Mouse (Mus musculus): ENCODE measurements around the gene Gdpd5. TPM values are rescaled to one million over a fixed set of nuclear protein-coding genes. Genes with fewer than 3 reads are reported as not detected.

The Gdpd5 gene
- polyA plus RNA-seq, 1 experiment from 2014 or later, result 49.3 TPM

DNA sequence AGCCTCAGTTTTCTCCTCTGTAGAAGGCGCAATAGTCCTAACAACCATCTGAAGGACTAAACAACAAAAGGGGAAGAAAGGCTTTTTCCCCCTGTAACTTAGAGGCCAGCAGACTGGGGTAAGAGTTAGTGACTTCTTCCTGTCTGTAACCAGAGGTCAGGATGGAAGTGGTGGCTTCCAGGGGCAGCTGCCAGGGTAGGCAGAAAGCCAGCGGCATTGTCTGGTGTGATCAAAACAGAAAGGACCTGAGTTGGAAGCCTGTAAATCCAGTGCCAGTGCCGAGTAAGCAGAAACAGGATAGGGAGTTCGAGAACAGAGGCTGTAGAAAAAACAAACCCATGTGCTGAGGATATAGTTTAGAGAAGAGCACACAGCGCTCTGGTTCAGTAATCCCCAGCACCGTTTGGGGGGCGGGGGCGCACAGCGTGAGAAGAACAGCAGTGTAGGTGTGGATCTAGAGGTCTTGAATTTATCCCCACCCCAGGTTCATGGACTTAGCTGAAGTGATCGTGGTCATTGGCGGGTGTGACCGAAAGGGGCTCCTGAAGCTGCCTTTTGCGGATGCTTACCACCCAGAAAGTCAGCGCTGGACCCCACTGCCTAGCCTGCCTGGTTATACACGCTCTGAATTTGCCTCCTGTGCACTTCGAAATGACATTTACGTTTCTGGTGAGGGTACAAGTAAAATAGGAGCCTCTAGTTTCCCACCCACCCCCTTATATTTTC lies 88.6 kb downstream of the Gdpd5 start:
- no peak for ATAC-seq (ENCODE audit: low FRiP score, low read depth)
- no peak overlapping the region for H3K4me2 ChIP-seq
- WGBS, result 80% methylated on average over 17 of the region's 17 CpGs

DNA sequence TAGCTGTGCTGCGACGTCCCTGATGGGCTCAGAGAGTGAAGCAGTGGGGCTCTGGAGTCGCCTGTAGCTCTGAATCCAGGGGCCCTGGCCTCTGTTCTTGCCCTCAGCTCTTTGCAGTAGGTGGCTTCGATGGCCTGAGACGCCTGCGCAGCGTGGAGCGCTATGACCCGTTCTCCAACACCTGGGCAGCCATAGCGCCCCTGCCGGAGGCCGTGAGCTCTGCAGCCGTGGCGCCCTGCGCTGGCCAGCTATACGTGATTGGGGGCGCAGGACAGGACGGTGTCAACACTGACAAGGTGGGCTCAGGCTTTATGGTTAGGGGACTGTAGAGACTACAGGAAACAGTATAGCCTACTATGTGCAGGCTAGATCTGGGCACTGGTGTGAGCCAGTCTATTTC lies 90.4 kb downstream of the Gdpd5 start:
- no peak for ATAC-seq (ENCODE audit: low FRiP score, low read depth)
- no peaks in the 10 kb centered on the region for H3K27me3 ChIP-seq
- no peak overlapping the region for H3K4me3 ChIP-seq
- H3K4me1 ChIP-seq (replicated peaks), result peaks cover 35% of the 10 kb centered on the region
- H3K4me2 ChIP-seq, result no peak overlapping the region
- H3K36me3 ChIP-seq, result peaks cover 13% of the 10 kb centered on the region; the same call in 1 of the 2 replicates
- no peak overlapping the region for H3K9ac ChIP-seq
- H3K9me3 ChIP-seq, result no peaks in the 10 kb centered on the region
- no peak overlapping the region for H3K27ac ChIP-seq (replicated peaks)
- 54% methylated on average over 18 of the region's 18 CpGs for WGBS

More for the DNA sequence above, 88.6 kb downstream of the Gdpd5 start:
- H3K4me3 ChIP-seq, result no peak overlapping the region
- peaks cover 49% of the 10 kb centered on the region for H3K4me1 ChIP-seq (replicated peaks)
- no peak overlapping the region for H3K9ac ChIP-seq
- peak overlapping the region; percentile 92 for H3K27ac ChIP-seq (replicated peaks)
- H3K27me3 ChIP-seq, result no peaks in the 10 kb centered on the region
- peaks cover 13% of the 10 kb centered on the region; the same call in 1 of the 2 replicates for H3K36me3 ChIP-seq
- H3K9me3 ChIP-seq, result no peaks in the 10 kb centered on the region

DNA sequence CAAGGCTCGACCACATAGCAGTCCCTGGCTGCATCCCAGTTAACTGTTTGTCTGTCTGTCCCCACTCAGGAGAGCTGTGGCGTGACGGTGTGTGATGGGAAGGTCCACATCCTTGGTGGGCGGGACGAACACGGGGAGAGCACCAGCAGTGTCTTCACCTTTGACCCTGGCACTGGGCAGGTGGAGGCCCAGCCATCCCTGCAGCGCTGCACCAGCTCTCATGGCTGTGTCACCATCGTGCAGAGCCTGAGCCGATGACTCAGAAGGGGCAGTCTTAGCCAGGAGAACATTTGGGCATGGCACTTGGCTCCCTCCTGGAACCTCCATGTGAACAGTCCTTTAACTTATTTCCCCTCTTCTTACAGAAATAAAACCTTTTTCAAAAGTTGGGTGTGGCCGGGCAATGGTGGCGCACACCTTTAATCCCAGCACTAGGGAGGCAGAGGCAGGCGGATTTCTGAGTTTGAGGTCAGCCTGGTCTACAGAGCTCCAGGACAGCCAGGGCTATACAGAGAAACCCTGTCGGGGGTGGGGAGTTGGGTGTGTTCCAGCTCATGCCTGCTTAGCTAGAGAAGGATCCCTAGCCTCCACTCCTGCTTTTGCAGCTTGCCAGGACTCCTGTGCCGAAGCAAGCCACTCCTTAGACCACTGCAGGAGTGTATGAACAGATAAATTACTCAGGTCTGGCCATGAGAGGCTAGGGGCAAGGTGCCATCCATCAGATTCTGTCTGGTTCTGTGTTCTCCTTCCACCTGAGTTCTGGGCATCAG lies 92.6 kb downstream of the Gdpd5 start:
- H3K27me3 ChIP-seq, result no peaks in the 10 kb centered on the region
- no peak for ATAC-seq (ENCODE audit: low FRiP score, low read depth)
- H3K36me3 ChIP-seq, result peaks cover 29% of the 10 kb centered on the region
- H3K27ac ChIP-seq (replicated peaks), result no peak overlapping the region
- WGBS, result 80% methylated on average over 14 of the region's 14 CpGs
- no peak overlapping the region for H3K4me3 ChIP-seq
- no peaks in the 10 kb centered on the region for H3K9me3 ChIP-seq
- H3K4me1 ChIP-seq (replicated peaks), result peaks cover 16% of the 10 kb centered on the region
- H3K4me2 ChIP-seq, result no peak overlapping the region
- H3K9ac ChIP-seq, result no peak overlapping the region

DNA sequence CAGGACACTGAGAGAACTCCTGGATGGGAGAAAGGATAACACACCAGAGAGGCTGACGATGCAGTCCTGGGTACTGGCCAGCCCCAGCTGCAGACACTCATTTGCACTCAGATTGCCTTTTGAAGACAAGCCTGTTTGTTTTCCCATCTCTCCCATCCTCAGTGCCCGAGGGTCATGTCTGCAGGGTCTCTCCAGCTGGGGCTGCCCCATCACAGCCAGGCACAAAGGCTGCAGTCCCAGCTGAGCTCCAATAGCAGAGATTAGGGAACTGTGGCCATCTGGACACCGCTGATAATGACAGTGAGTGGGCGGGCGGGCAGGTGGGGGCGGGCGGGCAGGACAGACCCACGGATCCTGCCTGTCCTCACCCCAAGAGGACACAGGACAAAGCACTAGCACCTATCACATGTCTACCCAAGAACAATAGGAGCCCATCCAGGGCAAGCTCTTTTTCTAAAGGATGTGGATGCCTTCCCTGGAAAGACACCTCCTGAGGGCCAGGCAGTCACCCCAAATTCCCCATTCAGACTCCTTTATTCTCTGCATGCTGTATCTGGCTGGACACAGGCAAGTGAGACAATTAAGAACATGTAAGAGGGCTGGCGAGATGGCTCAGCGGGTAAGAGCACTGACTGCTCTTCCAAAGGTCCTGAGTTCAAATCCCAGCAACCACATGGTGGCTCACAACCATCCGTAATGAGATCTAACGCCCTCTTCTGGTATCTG lies 93.8 kb downstream of the Gdpd5 start:
- Histone ChIP-seq H3K4me2 (no peak overlapping the region), H3K9ac (no peak overlapping the region), H3K4me1 (replicated peaks) (peaks cover 16% of the 10 kb centered on the region), H3K27ac (replicated peaks) (peak overlapping the region; percentile 43; the same call in 1 of the 2 replicates), H3K36me3 (peaks cover 41% of the 10 kb centered on the region), H3K27me3 (no peaks in the 10 kb centered on the region), H3K4me3 (no peak overlapping the region), H3K9me3 (no peaks in the 10 kb centered on the region)
- 43% methylated on average over 12 of the region's 12 CpGs for WGBS
- peak; percentile 28; the same call in 1 of the 2 replicates for ATAC-seq (ENCODE audit: low FRiP score, low read depth)

DNA sequence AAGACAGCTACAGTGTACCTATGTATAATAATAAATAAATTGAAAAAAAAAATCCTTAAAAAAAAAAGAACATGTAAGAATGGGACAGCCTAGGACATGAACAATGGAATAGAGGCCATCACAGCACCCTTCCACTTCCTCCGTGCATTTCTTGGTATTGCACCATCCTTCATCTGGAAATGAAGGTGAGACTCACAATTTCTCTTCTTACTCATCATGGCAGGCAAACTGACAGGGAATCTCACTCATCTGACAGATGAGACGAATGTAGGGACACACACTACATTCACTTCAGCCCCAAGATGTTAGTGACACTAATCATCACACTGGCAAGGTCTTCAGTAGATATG lies 94.3 kb downstream of the Gdpd5 start:
- Histone ChIP-seq H3K27ac (replicated peaks) (no peak overlapping the region), H3K4me2 (no peak overlapping the region), H3K36me3 (peaks cover 46% of the 10 kb centered on the region), H3K9me3 (no peaks in the 10 kb centered on the region), H3K9ac (no peak overlapping the region), H3K4me1 (replicated peaks) (peaks cover 21% of the 10 kb centered on the region), H3K4me3 (no peak overlapping the region), H3K27me3 (no peaks in the 10 kb centered on the region)
- WGBS, result 79% methylated on average over 2 of the region's 2 CpGs
- no peak for ATAC-seq (ENCODE audit: low FRiP score, low read depth)

DNA sequence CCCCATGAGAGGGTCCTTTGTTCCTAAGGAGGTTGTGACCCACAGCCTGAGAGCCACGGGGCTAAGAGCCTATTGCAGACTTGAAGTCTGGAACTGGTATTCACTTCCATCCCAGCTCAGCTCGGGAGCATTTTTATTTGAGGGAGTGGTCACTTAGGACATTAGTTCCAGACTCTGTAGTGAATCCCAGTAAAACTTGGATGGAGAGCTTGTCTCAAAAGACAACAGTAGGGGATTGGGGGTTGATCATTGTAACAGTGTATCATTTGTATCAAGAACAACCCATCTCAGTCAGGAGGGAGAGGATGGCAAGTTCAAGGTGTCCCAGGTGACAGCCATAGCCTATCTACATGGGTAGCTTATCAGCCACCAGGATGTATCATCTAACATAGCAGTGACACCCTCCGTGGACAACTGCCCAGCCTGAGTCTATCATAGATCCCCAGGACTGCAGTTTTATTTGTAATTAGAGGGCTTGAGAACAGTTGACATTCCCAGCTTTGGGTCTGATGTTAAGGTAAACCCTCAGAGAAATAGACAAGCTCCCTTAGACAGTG lies 95.4 kb downstream of the Gdpd5 start:
- Histone ChIP-seq H3K27ac (replicated peaks) (no peak overlapping the region), H3K9me3 (no peaks in the 10 kb centered on the region), H3K4me2 (no peak overlapping the region), H3K9ac (no peak overlapping the region), H3K27me3 (no peaks in the 10 kb centered on the region), H3K36me3 (peaks cover 57% of the 10 kb centered on the region), H3K4me1 (replicated peaks) (peaks cover 32% of the 10 kb centered on the region), H3K4me3 (no peak overlapping the region)
- WGBS, result 41% methylated on average over 3 of the region's 3 CpGs
- no peak for ATAC-seq (ENCODE audit: low FRiP score, low read depth)

DNA sequence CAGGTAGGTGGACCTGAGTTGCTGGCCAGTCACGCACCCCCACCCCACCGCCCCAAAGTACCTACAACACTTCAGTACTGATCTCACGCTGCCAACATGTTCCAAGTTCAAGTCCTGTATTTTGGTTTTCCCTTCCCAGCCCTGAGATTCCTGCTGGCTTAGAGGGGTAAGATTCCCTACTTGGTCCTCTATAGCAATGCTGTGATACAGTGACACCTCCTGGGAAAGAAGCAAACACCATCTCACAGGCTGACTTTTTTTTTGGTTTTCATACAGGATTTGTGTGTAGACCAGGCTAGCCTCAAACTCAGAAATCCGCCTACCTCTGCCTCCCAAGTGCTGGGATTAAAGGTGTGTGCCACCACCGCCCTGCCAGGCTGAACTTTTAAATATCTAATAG lies 96.0 kb downstream of the Gdpd5 start:
- Histone ChIP-seq H3K36me3 (peaks cover 61% of the 10 kb centered on the region), H3K4me3 (no peak overlapping the region), H3K9me3 (no peaks in the 10 kb centered on the region), H3K27me3 (no peaks in the 10 kb centered on the region), H3K4me2 (no peak overlapping the region), H3K4me1 (replicated peaks) (peaks cover 38% of the 10 kb centered on the region), H3K27ac (replicated peaks) (no peak overlapping the region), H3K9ac (no peak overlapping the region)
- 90% methylated on average over 5 of the region's 5 CpGs for WGBS
- ATAC-seq (ENCODE audit: low FRiP score, low read depth), result no peak

DNA sequence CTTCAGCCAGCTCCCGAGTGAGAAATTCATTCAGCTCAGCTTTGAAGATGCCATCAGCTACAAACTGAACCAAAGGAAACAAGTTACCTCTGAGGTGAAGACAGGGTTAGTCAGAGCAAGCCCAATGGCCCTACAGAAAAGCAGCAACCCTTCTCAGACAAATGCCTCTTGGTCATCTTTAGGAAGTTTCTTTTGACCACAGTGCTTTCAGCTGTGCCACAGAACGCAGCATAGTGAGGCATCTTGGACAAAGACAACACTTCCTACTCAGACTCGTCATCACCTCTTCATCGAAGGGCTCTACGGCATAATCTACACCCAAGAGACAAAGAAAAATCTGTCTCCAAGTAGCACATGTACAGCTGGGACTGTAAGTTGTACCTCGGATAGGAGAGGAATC lies 101.4 kb downstream of the Gdpd5 start:
- WGBS, result 5% methylated on average over 6 of the region's 6 CpGs
- Histone ChIP-seq H3K9me3 (no peaks in the 10 kb centered on the region), H3K27ac (replicated peaks) (peak overlapping the region; percentile 89; the same call in 1 of the 2 replicates), H3K27me3 (0 out of 2 replicates have a peak, but pooled peaks cover 3% of the 10 kb centered on the region), H3K4me1 (replicated peaks) (peaks cover 44% of the 10 kb centered on the region), H3K9ac (peak overlapping the region; percentile 58), H3K4me3 (peak overlapping the region; percentile 74), H3K4me2 (peak overlapping the region; percentile 72), H3K36me3 (peaks cover 45% of the 10 kb centered on the region)
- ATAC-seq (ENCODE audit: low FRiP score, low read depth), result no peak

DNA sequence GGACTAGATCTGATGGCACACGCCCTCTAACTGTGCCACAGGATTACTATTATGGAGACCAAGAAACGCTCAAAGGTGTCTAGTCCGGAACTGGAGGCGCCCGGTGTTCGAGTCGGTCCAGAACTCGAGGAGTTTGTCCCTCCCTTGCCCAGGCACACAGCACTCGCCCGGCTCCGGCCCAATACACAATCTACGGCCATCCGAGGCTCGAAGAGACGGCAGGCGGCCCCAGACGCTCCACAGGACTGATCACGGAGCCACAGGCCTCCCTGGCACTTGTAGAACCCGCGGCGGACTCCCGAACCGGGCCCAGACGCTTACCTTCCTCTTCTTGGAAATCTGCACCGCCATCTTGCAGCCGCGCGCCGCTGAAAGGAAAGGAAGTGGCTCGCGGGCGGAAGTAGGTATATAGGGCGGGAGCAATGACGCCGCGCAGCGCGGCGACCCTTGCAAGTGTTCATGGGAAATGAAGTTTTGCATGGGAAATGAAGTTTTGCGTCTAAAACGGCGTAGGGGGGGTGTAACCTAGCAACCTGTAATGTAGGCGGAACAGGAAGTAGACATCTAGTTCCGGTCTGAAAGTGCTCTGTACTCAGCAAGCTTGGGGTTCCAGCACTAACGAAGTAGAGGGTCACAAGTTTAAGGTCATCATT lies 102.2 kb downstream of the Gdpd5 start, which contains the start of gene Rps3:
Gene Rps3, minus strand, starts transcription at position 468 of the 653 bp plus-strand sequence.
- Histone ChIP-seq H3K4me1 (replicated peaks) (peaks cover 44% of the 10 kb centered on the region), H3K9me3 (no peaks in the 10 kb centered on the region), H3K27ac (replicated peaks) (peak within 1 kb of the TSS; percentile 89), H3K9ac (peak within 1 kb of the TSS; percentile 58), H3K4me2 (peak within 1 kb of the TSS; percentile 72), H3K27me3 (0 out of 2 replicates have a peak, but pooled peaks cover 3% of the 10 kb centered on the region), H3K36me3 (peaks cover 37% of the 10 kb centered on the region), H3K4me3 (peak within 1 kb of the TSS; percentile 74)
- WGBS, result under 1% methylated on average over 45 of the region's 45 CpGs
- peak; percentile 96 for ATAC-seq (ENCODE audit: low FRiP score, low read depth)

DNA sequence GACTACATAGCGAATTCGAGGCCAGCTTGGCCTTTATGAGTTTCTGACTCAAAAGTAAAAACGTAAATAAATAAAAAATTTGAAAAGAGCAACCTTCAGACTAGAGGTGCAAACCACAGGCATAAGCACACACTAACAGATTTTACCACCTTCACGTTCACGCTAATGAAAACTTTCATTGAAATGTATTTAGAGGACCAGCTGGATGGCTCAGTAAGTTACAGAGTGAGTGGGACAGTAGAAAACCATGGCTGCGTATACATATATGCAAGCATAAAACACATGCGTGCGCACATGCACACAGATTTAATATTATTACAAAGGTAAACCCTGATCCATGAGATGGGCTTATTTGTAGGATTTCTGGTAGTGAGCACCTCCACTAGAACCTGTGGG lies 102.7 kb downstream of the Gdpd5 start:
- Histone ChIP-seq H3K27ac (replicated peaks) (no peak overlapping the region), H3K4me1 (replicated peaks) (peaks cover 39% of the 10 kb centered on the region), H3K9ac (no peak overlapping the region), H3K36me3 (peaks cover 32% of the 10 kb centered on the region), H3K9me3 (no peaks in the 10 kb centered on the region), H3K4me3 (peak overlapping the region; percentile 74), H3K4me2 (peak overlapping the region; percentile 53), H3K27me3 (0 out of 2 replicates have a peak, but pooled peaks cover 3% of the 10 kb centered on the region)
- peak; percentile 12 for ATAC-seq (ENCODE audit: low FRiP score, low read depth)
- WGBS, result 44% methylated on average over 8 of the region's 8 CpGs

DNA sequence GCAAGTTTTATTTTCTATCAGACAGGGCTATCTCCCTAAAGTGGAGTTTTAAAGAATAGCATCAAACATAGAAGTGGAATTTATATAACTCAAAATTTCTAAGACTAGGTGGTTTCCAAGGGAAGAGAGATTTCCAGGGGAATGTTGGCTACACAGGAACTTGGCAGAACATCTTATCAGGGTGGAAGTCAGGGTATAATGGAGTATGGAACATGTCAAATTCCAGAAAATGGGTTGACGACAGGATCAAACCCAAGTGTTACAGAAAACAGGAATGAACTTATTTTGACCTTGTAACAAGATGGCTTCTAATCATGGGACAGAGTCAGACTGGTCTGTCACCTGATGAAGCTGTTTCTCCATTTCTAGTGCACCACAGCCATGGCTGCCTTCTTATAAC lies 103.5 kb downstream of the Gdpd5 start:
- peaks cover 24% of the 10 kb centered on the region for H3K36me3 ChIP-seq
- no peak overlapping the region for H3K9ac ChIP-seq
- H3K4me2 ChIP-seq, result no peak overlapping the region
- 0 out of 2 replicates have a peak, but pooled peaks cover 3% of the 10 kb centered on the region for H3K27me3 ChIP-seq
- 97% methylated on average over 1 of the region's 1 CpGs for WGBS
- no peak overlapping the region for H3K27ac ChIP-seq (replicated peaks)
- no peaks in the 10 kb centered on the region for H3K9me3 ChIP-seq
- no peak for ATAC-seq (ENCODE audit: low FRiP score, low read depth)
- peaks cover 35% of the 10 kb centered on the region for H3K4me1 ChIP-seq (replicated peaks)
- no peak overlapping the region for H3K4me3 ChIP-seq
